Mouse (Mus musculus) heart, embryonic 14.5 days (tissue): Measurements from ENCODE around the gene Zdhhc21. TPM values are rescaled to one million over a fixed set of nuclear protein-coding genes. Genes with fewer than 3 reads are reported as not detected.
A peak's percentile ranks its signal among the peaks of the same experiment; 100 is the strongest.

Experiments used
- ATAC-seq: fragments of 200-750 bp; cut with Nextera tagmentation; 2 replicates; pipeline ENCODE4 v1.8.0; 2017; ENCODE audit warnings: low read depth, moderate TSS enrichment; ENCODE audit not compliant: insufficient number of reproducible peaks, insufficient read depth, low FRiP score
- H3K27ac ChIP-seq, 2 experiments: fragments of 200-500 bp in 1 of 2; fragments of 300-500 bp in 1 of 2; sonication (generic) in 1 of 2; replicated peaks in 1 of 2; 2 replicates each; pipeline ENCODE4 v1.5.1; 2012 to 2014; ENCODE audit warnings: low read depth in 2 of 2, low read length in 2 of 2, control low read depth in 1 of 2, mild to moderate bottlenecking in 1 of 2, mixed read lengths in 1 of 2; ENCODE audit not compliant: control insufficient read depth in 1 of 2, insufficient read depth in 1 of 2
- H3K27me3 ChIP-seq: fragments of 300-500 bp; sonication (generic); 2 replicates; pipeline ENCODE4 v1.6.1; 2014; ENCODE audit warnings: mild to moderate bottlenecking, low read length, control low read depth; ENCODE audit not compliant: control insufficient read depth, insufficient read depth
- H3K36me3 ChIP-seq: fragments of 300-500 bp; sonication (generic); 2 replicates; pipeline ENCODE4 v1.6.1; 2014; ENCODE audit warnings: mild to moderate bottlenecking, control low read depth, low read length, mixed read lengths; ENCODE audit not compliant: control insufficient read depth, insufficient read depth
- H3K4me1 ChIP-seq, 2 experiments: fragments of 200-500 bp in 1 of 2; fragments of 300-500 bp in 1 of 2; sonication (generic) in 1 of 2; 2 replicates each; pipeline ENCODE4 v1.6.1; 2012 to 2014; ENCODE audit warnings: low read length in 2 of 2, control low read depth in 1 of 2, mixed read lengths in 1 of 2; ENCODE audit not compliant: control insufficient read depth in 2 of 2, insufficient read depth in 2 of 2
- H3K4me2 ChIP-seq: fragments of 300-500 bp; sonication (generic); 2 replicates; pipeline ENCODE4 v1.6.1; 2014; ENCODE audit warnings: mild to moderate bottlenecking, low read length
- H3K4me3 ChIP-seq, 2 experiments: fragments of 200-500 bp in 1 of 2; fragments of 300-500 bp in 1 of 2; sonication (generic) in 1 of 2; 2 replicates each; pipeline ENCODE4 v1.5.1; 2012 to 2014; ENCODE audit warnings: low read length in 2 of 2, mild to moderate bottlenecking in 2 of 2, control low read depth in 1 of 2, low read depth in 1 of 2, moderate library complexity in 1 of 2; ENCODE audit not compliant: control insufficient read depth in 1 of 2, insufficient read depth in 1 of 2
- H3K9ac ChIP-seq: fragments of 300-500 bp; sonication (generic); 2 replicates; pipeline ENCODE4 v1.6.1; 2014; ENCODE audit warnings: mild to moderate bottlenecking, low read length
- H3K9me3 ChIP-seq: fragments of 300-500 bp; sonication (generic); 2 replicates; pipeline ENCODE4 v1.6.1; 2016; ENCODE audit warnings: low read length, control low read depth; ENCODE audit not compliant: control insufficient read depth
- WGBS: fragments of 180-500 bp; shearing (Covaris S2); extraction: QIAGEN DNeasy Blood & Tissue Kit; methylation state at CpG from one replicate; pipeline ENCODE4 v1.1.7; 2014; 5-methylcytosine and 5-hydroxymethylcytosine counted together
- polyA plus RNA-seq: library from polyadenylated mRNA; unstranded; fragments of >200 nt; fragmentation: Nextera tagmentation; extraction: Ambion mirVana; gene quantifications from 2 replicates; pipeline ENCODE4 v1.2.1, GENCODE M21; 2014

Gene Zdhhc21
- polyA plus RNA-seq, 1 experiment from 2014 or later: 11.3 TPM

GRCm38 (mm10) chr4:82848552-82849234 is 11.1 kb downstream of the Zdhhc21 start:
- no peaks in the 10 kb centered on the region for H3K9me3 ChIP-seq
- WGBS: 24% methylated on average over 5 of the region's 5 CpGs
- peaks cover 21% of the 10 kb centered on the region for H3K36me3 ChIP-seq
- no peak for ATAC-seq
- H3K27ac ChIP-seq: peak overlapping the region; percentile 55 to 56; a peak in 3 of 4 replicates
- H3K4me2 ChIP-seq: no peak overlapping the region
- H3K4me3 ChIP-seq: no peak overlapping the region
- H3K9ac ChIP-seq: no peak overlapping the region
- peaks cover 2 to 28% of the 10 kb centered on the region in 2 experiments; a peak in 3 of 4 replicates for H3K4me1 ChIP-seq
- H3K27me3 ChIP-seq: no peaks in the 10 kb centered on the region

GRCm38 (mm10) chr4:82837526-82838240 is 22.1 kb downstream of the Zdhhc21 start:
- Histone ChIP-seq H3K9me3 (no peaks in the 10 kb centered on the region), H3K4me1 (no peaks in the 10 kb centered on the region), H3K4me3 (no peak overlapping the region), H3K9ac (no peak overlapping the region), H3K27me3 (no peaks in the 10 kb centered on the region), H3K27ac (no peak overlapping the region), H3K36me3 (peaks cover 51% of the 10 kb centered on the region), H3K4me2 (no peak overlapping the region)
- ATAC-seq: no peak
- whole genome bisulfite sequencing: 75% methylated on average over 3 of the region's 3 CpGs

- ATAC-seq: no peak
- no peak overlapping the region for H3K4me3 ChIP-seq
- no peaks in the 10 kb centered on the region for H3K9me3 ChIP-seq
- H3K4me2 ChIP-seq: no peak overlapping the region
- WGBS: 96% methylated on average over 2 of the region's 2 CpGs
- H3K9ac ChIP-seq: no peak overlapping the region
- no peak overlapping the region for H3K27ac ChIP-seq
- no peaks in the 10 kb centered on the region for H3K27me3 ChIP-seq
- peaks cover 0 to 2% of the 10 kb centered on the region in 2 experiments; a peak in 1 of 4 replicates for H3K4me1 ChIP-seq
- H3K36me3 ChIP-seq: peaks cover 27% of the 10 kb centered on the region
Measured at GRCm38 (mm10) chr4:82831155-82831554, 28.6 kb downstream of the Zdhhc21 start.

GRCm38 (mm10) chr4:82829429-82829828 is 30.3 kb downstream of the Zdhhc21 start:
- H3K36me3 ChIP-seq: peaks cover 15% of the 10 kb centered on the region
- no peaks in the 10 kb centered on the region for H3K27me3 ChIP-seq
- H3K4me3 ChIP-seq: no peak overlapping the region
- ATAC-seq: no peak
- 34% methylated on average over 5 of the region's 5 CpGs for WGBS
- H3K9ac ChIP-seq: no peak overlapping the region
- H3K27ac ChIP-seq: no peak overlapping the region
- no peaks in the 10 kb centered on the region for H3K9me3 ChIP-seq
- peaks cover 0 to 2% of the 10 kb centered on the region in 2 experiments; a peak in 1 of 4 replicates for H3K4me1 ChIP-seq
- no peak overlapping the region for H3K4me2 ChIP-seq

GRCm38 (mm10) chr4:82827001-82827400 is 32.8 kb downstream of the Zdhhc21 start:
- Histone ChIP-seq H3K36me3 (peaks cover 9% of the 10 kb centered on the region; the same call in 1 of the 2 replicates), H3K27me3 (no peaks in the 10 kb centered on the region), H3K4me1 (peaks cover 0 to 2% of the 10 kb centered on the region in 2 experiments; a peak in 1 of 4 replicates), H3K9ac (no peak overlapping the region), H3K4me2 (no peak overlapping the region), H3K27ac (no peak overlapping the region), H3K4me3 (no peak overlapping the region), H3K9me3 (no peaks in the 10 kb centered on the region)
- WGBS: 58% methylated on average over 2 of the region's 2 CpGs
- no peak for ATAC-seq

GRCm38 (mm10) chr4:82817833-82818232 is 41.9 kb downstream of the Zdhhc21 start:
- ATAC-seq: no peak
- H3K27me3 ChIP-seq: no peaks in the 10 kb centered on the region
- H3K27ac ChIP-seq: no peak overlapping the region
- no peak overlapping the region for H3K4me3 ChIP-seq
- no peak overlapping the region for H3K4me2 ChIP-seq
- H3K9ac ChIP-seq: no peak overlapping the region
- H3K4me1 ChIP-seq: peaks cover 0 to 3% of the 10 kb centered on the region in 2 experiments; a peak in 1 of 4 replicates
- WGBS: 80% methylated on average over 5 of the region's 5 CpGs
- H3K9me3 ChIP-seq: no peaks in the 10 kb centered on the region
- peaks cover 9% of the 10 kb centered on the region; the same call in 1 of the 2 replicates for H3K36me3 ChIP-seq

GRCm38 (mm10) chr4:82816351-82816750 is 43.4 kb downstream of the Zdhhc21 start:
- Histone ChIP-seq H3K4me2 (no peak overlapping the region), H3K4me1 (peaks cover 0 to 3% of the 10 kb centered on the region in 2 experiments; a peak in 1 of 4 replicates), H3K27ac (no peak overlapping the region), H3K9me3 (no peaks in the 10 kb centered on the region), H3K36me3 (peaks cover 9% of the 10 kb centered on the region; the same call in 1 of the 2 replicates), H3K4me3 (no peak overlapping the region), H3K27me3 (no peaks in the 10 kb centered on the region), H3K9ac (no peak overlapping the region)
- WGBS: 87% methylated on average over 8 of the region's 8 CpGs
- no peak for ATAC-seq
